Mouse (Mus musculus): ENCODE data around the gene Mlec.

GRCm38 (mm10) chr5:115148378-115148777 lies 9.6 kb downstream of the Mlec start:
- TF ChIP-seq CTCF (IDR thresholded peaks at IDR 0.05; ENCODE audit: low read depth, low read length) (no peak), POLR2A (IDR thresholded peaks at IDR 0.05; ENCODE audit: extremely low read depth, insufficient read depth, low read length) (no peak)

All from liver, adult 2 months (tissue).